Mouse (Mus musculus) erythroblast, embryonic 14.5 days (primary cell): ENCODE measurements around the gene Plcb4. TPM values are rescaled to one million over a fixed set of nuclear protein-coding genes. Genes with fewer than 3 reads are reported as not detected.

Source experiments
- H3K27me3 ChIP-seq: 2 replicates; pipeline ENCODE4 v1.6.1; 2012; ENCODE audit warnings: inconsistent platforms; ENCODE audit not compliant: control insufficient read depth
- H3K36me3 ChIP-seq: 2 replicates; pipeline ENCODE4 v1.6.1; 2012; ENCODE audit warnings: mild to moderate bottlenecking, inconsistent platforms; ENCODE audit not compliant: control insufficient read depth
- H3K4me1 ChIP-seq: 2 replicates; pipeline ENCODE4 v1.6.1; 2012; ENCODE audit warnings: inconsistent platforms; ENCODE audit not compliant: control insufficient read depth
- H3K4me3 ChIP-seq: replicated peaks from 2 replicates; pipeline ENCODE3; 2012; ENCODE audit warnings: moderate library complexity, mild to moderate bottlenecking, inconsistent platforms
- H3K9me3 ChIP-seq: 2 replicates; pipeline ENCODE4 v1.6.1; 2012; ENCODE audit warnings: low read length, inconsistent platforms, mixed read lengths; ENCODE audit not compliant: control insufficient read depth
- GATA1 ChIP-seq: IDR thresholded peaks from 2 replicates; pipeline ENCODE4 v1.6.1; 2012; ENCODE audit warnings: low read length, inconsistent platforms, mixed read lengths
- TAL1 ChIP-seq: IDR thresholded peaks from 3 replicates; pipeline ENCODE4 v1.6.1; 2012; ENCODE audit warnings: low read length, inconsistent platforms, mixed read lengths
- polyA plus RNA-seq: library from polyadenylated mRNA; stranded (reverse); fragments of >175 nt; gene quantifications from 2 replicates; pipeline ENCODE4 v1.2.3, GENCODE M21; 2012

The Plcb4 gene
- polyA plus RNA-seq, 1 experiment, result not detected

- no peaks in the 10 kb centered on the region for H3K9me3 ChIP-seq
- peaks cover 6% of the 10 kb centered on the region for H3K4me1 ChIP-seq
Measured at GRCm38 (mm10) chr2:135883359-135883758, 224.5 kb downstream of the Plcb4 start.

GRCm38 (mm10) chr2:135884534-135885180 lies 225.8 kb downstream of the Plcb4 start:
- no peaks in the 10 kb centered on the region for H3K36me3 ChIP-seq
- no peak for TF ChIP-seq TAL1
- TF ChIP-seq GATA1, result no peak
- peaks cover 6% of the 10 kb centered on the region for H3K4me1 ChIP-seq
- no peak overlapping the region for H3K4me3 ChIP-seq
- no peaks in the 10 kb centered on the region for H3K27me3 ChIP-seq
- H3K9me3 ChIP-seq, result no peaks in the 10 kb centered on the region

More at GRCm38 (mm10) chr2:135883359-135883758, 224.5 kb downstream of the Plcb4 start:
- no peaks in the 10 kb centered on the region for H3K36me3 ChIP-seq
- H3K27me3 ChIP-seq, result no peaks in the 10 kb centered on the region
- no peak overlapping the region for H3K4me3 ChIP-seq
- TF ChIP-seq GATA1, result no peak
- no peak for TF ChIP-seq TAL1

- no peak for TF ChIP-seq TAL1
- TF ChIP-seq GATA1, result no peak
- Histone ChIP-seq H3K4me3 (no peak overlapping the region), H3K36me3 (no peaks in the 10 kb centered on the region), H3K9me3 (no peaks in the 10 kb centered on the region), H3K4me1 (peaks cover 4% of the 10 kb centered on the region), H3K27me3 (no peaks in the 10 kb centered on the region)
Measured at GRCm38 (mm10) chr2:135885607-135886006, 226.8 kb downstream of the Plcb4 start.

GRCm38 (mm10) chr2:135886081-135886679 lies 227.4 kb downstream of the Plcb4 start:
- Histone ChIP-seq H3K9me3 (no peaks in the 10 kb centered on the region), H3K27me3 (no peaks in the 10 kb centered on the region)
- TF ChIP-seq TAL1 (no peak), GATA1 (no peak)

GRCm38 (mm10) chr2:135887805-135888204 lies 229.0 kb downstream of the Plcb4 start:
- Histone ChIP-seq H3K4me1 (peaks cover 4% of the 10 kb centered on the region), H3K27me3 (no peaks in the 10 kb centered on the region), H3K4me3 (no peak overlapping the region), H3K36me3 (no peaks in the 10 kb centered on the region), H3K9me3 (no peaks in the 10 kb centered on the region)
- TF ChIP-seq TAL1 (no peak), GATA1 (no peak)

More at GRCm38 (mm10) chr2:135886081-135886679, 227.4 kb downstream of the Plcb4 start:
- peaks cover 4% of the 10 kb centered on the region for H3K4me1 ChIP-seq
- no peaks in the 10 kb centered on the region for H3K36me3 ChIP-seq
- H3K4me3 ChIP-seq, result no peak overlapping the region

- TF ChIP-seq TAL1 (no peak), GATA1 (no peak)
- H3K4me1 ChIP-seq, result peaks cover 4% of the 10 kb centered on the region
Measured at GRCm38 (mm10) chr2:135888206-135888605, 229.4 kb downstream of the Plcb4 start.

GRCm38 (mm10) chr2:135888767-135889166 lies 230.0 kb downstream of the Plcb4 start:
- Histone ChIP-seq H3K36me3 (no peaks in the 10 kb centered on the region), H3K9me3 (no peaks in the 10 kb centered on the region), H3K4me3 (no peak overlapping the region), H3K4me1 (peaks cover 4% of the 10 kb centered on the region), H3K27me3 (no peaks in the 10 kb centered on the region)
- TF ChIP-seq GATA1 (no peak), TAL1 (no peak)

More at GRCm38 (mm10) chr2:135888206-135888605, 229.4 kb downstream of the Plcb4 start:
- Histone ChIP-seq H3K36me3 (no peaks in the 10 kb centered on the region), H3K27me3 (no peaks in the 10 kb centered on the region), H3K4me3 (no peak overlapping the region), H3K9me3 (no peaks in the 10 kb centered on the region)

GRCm38 (mm10) chr2:135890083-135890482 lies 231.3 kb downstream of the Plcb4 start:
- TF ChIP-seq TAL1 (no peak), GATA1 (no peak)
- no peaks in the 10 kb centered on the region for H3K27me3 ChIP-seq
- no peaks in the 10 kb centered on the region for H3K36me3 ChIP-seq
- H3K9me3 ChIP-seq, result no peaks in the 10 kb centered on the region
- no peak overlapping the region for H3K4me3 ChIP-seq
- H3K4me1 ChIP-seq, result peaks cover 4% of the 10 kb centered on the region

- H3K4me3 ChIP-seq, result no peak overlapping the region
- TF ChIP-seq GATA1, result no peak
- peaks cover 4% of the 10 kb centered on the region for H3K4me1 ChIP-seq
- H3K36me3 ChIP-seq, result no peaks in the 10 kb centered on the region
- H3K27me3 ChIP-seq, result no peaks in the 10 kb centered on the region
- H3K9me3 ChIP-seq, result no peaks in the 10 kb centered on the region
Measured at GRCm38 (mm10) chr2:135891097-135891496, 232.3 kb downstream of the Plcb4 start.

GRCm38 (mm10) chr2:135891686-135892085 lies 232.9 kb downstream of the Plcb4 start:
- no peak for TF ChIP-seq TAL1
- Histone ChIP-seq H3K4me3 (no peak overlapping the region), H3K9me3 (no peaks in the 10 kb centered on the region), H3K27me3 (no peaks in the 10 kb centered on the region), H3K36me3 (no peaks in the 10 kb centered on the region), H3K4me1 (no peaks in the 10 kb centered on the region; the same call in 1 of the 2 replicates)
